14 mouse cellular contexts compared by ENCODE assay signal in genomic region chr10:99639022-99639421, GRCm38 (mm10).
DNase-seq lines count a peak whose midpoint lies in the region; ATAC-seq and TF ChIP-seq lines count a peak whose summit lies in the region.
"Had no signal": no experiment of that assay in that cellular context is flagged by ENCODE, and none has a peak within 500 bp of the region (broad histone marks: within the 10 kb centered on the region; RNA-seq: fewer than 3 reads in every experiment).

No protein-coding gene starts in this region.

- no peak overlapping the region for H3K4me3 ChIP-seq in hindbrain, postnatal 0 days (ENCODE audit: low read length)
- H3K4me3 ChIP-seq: heart, adult 2 months; limb, embryonic 13.5 days had no signal

- H3K4me1 ChIP-seq in hindbrain, postnatal 0 days (ENCODE audit: insufficient read depth, low read length): 0 out of 2 replicates have a peak, but pooled peaks cover 5% of the 10 kb centered on the region
- H3K4me1 ChIP-seq: limb, embryonic 13.5 days had no signal

- intact Hi-C loops in left cerebral cortex, postnatal 4 days (cut with DNase I): no loop called here

- ATAC-seq in hindbrain, postnatal 0 days: peak; percentile 86
- no peak for ATAC-seq in granulocyte monocyte progenitor cell, adult 5-6 weeks (replicated peaks; ENCODE audit: poor library complexity, severe bottlenecking)

- no peaks in the 10 kb centered on the region for H3K9me3 ChIP-seq in hindbrain, postnatal 0 days (ENCODE audit: low read length)
- H3K9me3 ChIP-seq: limb, embryonic 13.5 days had no signal

- DNase-seq in left cerebral cortex, postnatal 4 days: peak; percentile 90
- no peak for DNase-seq in left cerebral cortex, adult 11 months (ENCODE audit: low spot score)
- peak; percentile 14 for DNase-seq in cerebellum, adult 11-12 months
- peak; percentile 87 to 90 for DNase-seq in cerebellum, postnatal 14 days
- DNase-seq in hindbrain, postnatal 0 days (ENCODE audit: low spot score): peak; percentile 85
- no peak for DNase-seq in urinary bladder, postnatal 25 days (ENCODE audit: low spot score)
- DNase-seq in adrenal gland, adult 8-10 months: no peak
- DNase-seq: embryo, embryonic 11 days; kidney, adult 8-10 months had no signal

- H3K4me2 ChIP-seq in hindbrain, postnatal 0 days (ENCODE audit: low read depth, low read length): peak overlapping the region; percentile 39
- H3K4me2 ChIP-seq: limb, embryonic 13.5 days; lung, embryonic 14.5 days had no signal

- H3K27ac ChIP-seq in hindbrain, postnatal 0 days: peak overlapping the region; percentile 42; the same call in 1 of the 2 replicates
- H3K27ac ChIP-seq: heart, adult 2 months; limb, embryonic 13.5 days had no signal

- peak; percentile 12; the same call in 1 of the 2 replicates for TF ChIP-seq CTCF in hindbrain, postnatal 0 days (IDR thresholded peaks at IDR 0.05; ENCODE audit: low read depth)

- WGBS in hindbrain, postnatal 0 days: 34% methylated on average over 7 of the region's 7 CpGs

- no peaks in the 10 kb centered on the region for H3K27me3 ChIP-seq in hindbrain, postnatal 0 days (ENCODE audit: insufficient read depth, low read length)
- H3K27me3 ChIP-seq: CH12.LX had no signal

- no peaks in the 10 kb centered on the region for H3K36me3 ChIP-seq in hindbrain, postnatal 0 days (ENCODE audit: insufficient read depth, low read length)
- H3K36me3 ChIP-seq: limb, embryonic 13.5 days had no signal

- no peak overlapping the region for H3K9ac ChIP-seq in hindbrain, postnatal 0 days (replicated peaks; ENCODE audit: low read length)
- H3K9ac ChIP-seq: limb, embryonic 13.5 days; lung, embryonic 14.5 days had no signal

Comparison
In these comparisons a context has a peak if more than half of its experiments do, and no peak if none do; other contexts are left out.
1. DNase-seq: peak in left cerebral cortex, postnatal 4 days (single experiment), cerebellum, adult 11-12 months (single experiment), cerebellum, postnatal 14 days (2 of 2) and hindbrain, postnatal 0 days (single experiment); none in left cerebral cortex, adult 11 months (single experiment), urinary bladder, postnatal 25 days (single experiment) and adrenal gland, adult 8-10 months (single experiment).